Mouse (Mus musculus) liver, embryonic 14.5 days (tissue): ENCODE results near the gene Dapk1.

Experiments used
- CTCF ChIP-seq: IDR thresholded peaks from 2 replicates; pipeline ENCODE4 v1.5.1; 2016; ENCODE audit warnings: antibody characterized with exemption, low read depth, control low read depth
- EP300 ChIP-seq: IDR thresholded peaks from 2 replicates; pipeline ENCODE4 v1.6.1; 2016; ENCODE audit warnings: antibody characterized with exemption, low read depth

- TF ChIP-seq CTCF (no peak), EP300 (no peak)
Measured at GRCm38 (mm10) chr13:60650000-60650399, 48.3 kb downstream of the Dapk1 start.
